Mouse (Mus musculus) cerebellum, postnatal 25 days (tissue): ENCODE results near the gene C77080.

ENCODE experiments used
- DNase-seq, 2 experiments: peaks; one replicate each; pipeline ENCODE4 v3.0.0; 2021; ENCODE audit warnings: mixed read lengths in 2 of 2

The C77080 gene

DNA sequence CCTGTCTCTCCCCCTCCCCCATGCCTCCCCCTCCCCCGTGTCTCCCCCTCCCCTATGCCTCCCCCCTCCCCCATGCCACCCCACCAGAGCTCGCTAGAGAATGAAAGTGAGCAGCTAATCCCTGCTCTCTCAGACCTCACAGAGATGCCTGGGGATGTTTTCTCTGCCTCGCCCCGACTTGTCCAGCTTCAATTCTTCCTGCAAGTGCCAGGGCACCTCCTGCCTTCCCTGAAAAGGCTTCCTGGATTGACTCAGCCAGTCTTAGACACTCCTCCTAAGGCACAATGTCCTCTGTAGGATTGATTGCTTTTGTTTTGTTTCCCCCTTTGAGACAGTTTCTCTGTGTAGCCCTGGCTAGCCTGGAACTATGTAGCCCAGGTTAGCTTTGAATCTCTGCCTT is at the start of gene C77080:
TSS of gene C77080 (minus strand) at position 209 of the 400 bp plus-strand sequence.
- no peak for DNase-seq

DNA sequence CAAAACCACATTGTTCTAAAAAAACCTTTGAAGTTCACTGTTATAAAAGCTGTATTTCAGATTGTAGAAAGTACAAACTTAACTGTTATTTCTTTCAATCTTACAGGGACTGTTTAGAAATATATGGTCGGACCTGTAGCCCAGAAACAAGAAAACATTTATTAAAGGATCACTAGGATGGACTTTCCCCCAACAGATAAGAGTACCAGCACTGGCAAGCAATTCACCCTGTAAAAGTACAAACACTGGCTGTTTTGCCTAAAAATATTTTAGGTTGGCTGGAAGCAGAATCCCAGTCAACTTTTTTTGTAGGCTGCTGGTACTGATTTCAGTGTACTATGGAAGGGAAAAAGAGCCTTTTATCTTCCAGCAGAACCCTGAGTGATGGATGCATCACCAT is 46.7 kb upstream of the C77080 start:
- no peak for DNase-seq

DNA sequence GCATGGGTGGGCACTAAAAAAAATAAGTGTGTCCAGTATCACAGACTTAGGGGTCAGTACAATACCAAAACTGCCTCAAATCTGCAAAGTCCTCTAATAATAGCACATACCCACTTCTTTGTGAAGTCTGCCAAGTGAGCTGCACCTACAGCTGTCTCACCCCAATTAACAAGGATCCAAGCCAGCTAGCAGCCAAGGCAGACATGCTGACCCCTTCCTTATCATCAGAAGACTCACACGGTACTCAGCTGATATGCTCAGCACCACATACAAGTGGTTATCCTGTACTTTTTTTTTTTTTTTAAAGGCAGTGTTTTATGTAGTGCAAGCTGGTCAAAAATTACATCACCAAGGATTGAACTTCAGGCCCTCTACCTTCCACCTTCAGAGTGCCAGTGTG is 43.1 kb upstream of the C77080 start:
- no peak for DNase-seq

DNA sequence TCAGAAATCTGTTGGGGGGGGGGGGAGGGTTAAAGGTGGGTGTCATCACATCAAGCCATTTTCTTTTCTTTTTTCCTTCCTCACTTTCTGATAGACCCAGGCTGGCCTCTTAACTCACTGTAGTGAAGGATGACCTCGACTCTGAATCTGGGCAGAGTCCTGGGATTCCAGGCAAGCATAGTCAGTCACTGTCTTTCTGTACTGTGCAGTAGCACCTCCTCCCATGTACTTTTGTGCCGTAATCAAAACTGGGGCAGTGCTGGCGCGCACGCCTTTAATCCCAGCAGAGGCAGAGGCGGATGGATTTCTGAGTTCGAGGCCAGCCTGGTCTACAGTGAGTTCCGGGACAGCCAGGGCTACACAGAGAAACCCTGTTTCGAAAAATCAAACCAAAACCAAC is 42.6 kb upstream of the C77080 start:
- no peak for DNase-seq

DNA sequence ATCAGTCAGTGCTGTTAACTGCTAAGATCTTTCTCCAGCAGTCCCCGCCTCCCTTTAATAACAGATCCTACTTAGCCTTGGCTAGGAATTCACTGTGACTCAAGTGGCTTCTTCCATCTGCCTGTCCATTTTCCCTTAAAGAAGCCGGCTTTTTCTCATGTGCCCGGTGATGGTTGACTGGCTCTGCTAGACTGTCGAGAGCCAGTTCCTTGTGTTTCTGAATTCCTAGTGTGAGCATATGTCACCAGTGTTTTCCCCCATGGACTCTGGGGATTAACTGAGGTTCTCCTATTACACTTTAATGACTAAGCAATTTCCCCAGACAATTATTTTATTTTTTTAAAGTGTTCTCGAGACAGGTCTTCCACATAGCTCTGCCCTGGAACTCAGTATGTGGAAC is 42.2 kb upstream of the C77080 start:
- no peak for DNase-seq

DNA sequence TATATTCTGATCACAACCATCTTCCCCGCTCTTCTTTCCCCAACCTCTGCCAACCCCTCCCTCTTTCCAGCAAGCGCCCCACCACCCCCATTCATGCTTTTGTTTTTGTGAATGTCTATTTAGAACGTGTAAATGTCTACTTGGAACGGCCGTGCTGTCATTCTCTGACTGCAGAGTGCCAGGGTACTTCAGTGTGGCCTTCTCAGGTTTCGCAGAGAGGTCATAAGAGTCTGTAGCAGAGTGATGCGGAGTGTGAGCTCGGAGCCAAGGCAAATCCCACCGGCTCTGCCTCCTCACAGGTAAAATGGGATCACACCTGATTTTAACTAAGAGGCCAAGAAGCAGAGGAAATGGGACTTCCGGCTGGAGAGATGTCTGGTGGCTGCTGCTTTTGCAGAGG is 37.9 kb upstream of the C77080 start:
- no peak for DNase-seq

DNA sequence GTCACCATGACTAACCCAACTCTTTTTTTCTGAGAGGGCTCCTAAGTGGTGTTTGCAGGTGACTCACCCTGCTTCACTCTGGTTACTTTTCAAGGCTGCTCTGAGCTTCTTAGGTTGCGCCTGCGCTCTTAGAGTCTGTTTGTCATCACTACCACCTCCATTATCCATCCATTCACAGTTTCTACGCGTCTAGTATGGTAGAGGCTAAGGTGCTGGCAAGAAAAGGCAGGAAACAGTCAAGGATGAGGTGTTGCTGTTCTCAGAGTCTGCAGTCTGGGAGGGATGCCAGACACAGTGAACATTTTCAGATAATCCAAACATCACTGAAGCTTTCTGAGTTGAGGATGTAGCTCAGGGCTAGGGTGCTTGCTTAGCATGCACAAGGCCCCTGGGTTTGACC is 36.5 kb upstream of the C77080 start:
- DNase-seq = no peak

DNA sequence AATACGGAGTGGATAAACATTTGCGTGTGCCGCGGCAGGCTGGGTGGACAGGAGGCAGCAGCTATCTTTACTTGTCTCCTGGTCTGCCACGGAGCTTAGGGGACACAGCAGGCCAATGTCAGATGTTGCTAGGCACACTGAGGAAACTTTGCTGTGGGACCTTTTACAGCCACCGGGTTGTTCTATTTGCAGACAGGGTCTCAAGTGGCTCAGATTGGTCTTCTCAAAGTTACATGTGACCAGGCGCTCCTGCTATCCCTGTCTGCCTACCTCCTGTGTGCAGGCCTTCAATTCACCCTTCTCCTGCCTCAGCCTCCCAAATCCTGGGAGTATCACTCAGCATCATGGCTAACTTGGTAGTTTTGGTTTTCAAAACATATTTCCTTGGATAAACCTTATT is 34.9 kb upstream of the C77080 start:
- no peak for DNase-seq

DNA sequence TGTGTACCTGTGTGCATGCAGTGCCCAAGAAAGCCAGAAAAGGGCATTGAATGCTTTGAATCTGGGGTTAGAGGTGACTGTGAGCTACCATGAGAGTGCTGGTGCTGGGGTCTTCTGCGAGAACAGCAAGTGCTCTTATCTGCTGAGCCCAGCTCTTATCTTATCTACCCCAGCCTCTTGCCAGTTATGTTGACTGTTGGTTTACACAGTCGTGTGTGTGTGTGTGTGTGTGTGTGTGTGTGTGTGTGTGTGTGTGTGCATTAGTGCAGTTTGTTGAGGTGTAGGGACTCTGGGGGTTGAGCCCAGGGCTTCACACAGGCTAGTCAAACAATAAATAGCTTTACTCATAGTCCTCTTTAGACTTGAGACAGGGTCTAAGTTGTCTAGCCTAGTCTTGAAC is 34.0 kb upstream of the C77080 start:
- DNase-seq = no peak

DNA sequence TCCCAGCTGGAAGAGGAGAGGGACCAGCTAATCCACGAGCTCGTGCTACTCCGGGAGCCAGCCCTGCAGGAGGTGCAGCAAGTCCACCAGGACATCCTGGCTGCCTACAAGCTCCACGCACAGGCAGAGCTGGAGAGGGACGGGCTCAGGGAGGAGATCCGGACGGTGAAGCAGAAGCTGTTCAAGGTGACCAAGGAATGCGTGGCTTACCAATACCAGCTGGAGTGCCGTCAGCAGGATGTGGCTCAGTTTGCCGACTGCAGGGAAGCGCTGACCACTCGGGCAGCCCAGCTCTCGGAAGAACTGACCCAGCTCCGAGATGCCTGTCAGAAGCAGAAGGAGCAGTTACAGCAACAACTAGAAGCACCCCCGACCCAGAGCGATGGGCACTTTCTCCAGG is 32.5 kb upstream of the C77080 start:
- DNase-seq = peak; percentile 24 to 27

DNA sequence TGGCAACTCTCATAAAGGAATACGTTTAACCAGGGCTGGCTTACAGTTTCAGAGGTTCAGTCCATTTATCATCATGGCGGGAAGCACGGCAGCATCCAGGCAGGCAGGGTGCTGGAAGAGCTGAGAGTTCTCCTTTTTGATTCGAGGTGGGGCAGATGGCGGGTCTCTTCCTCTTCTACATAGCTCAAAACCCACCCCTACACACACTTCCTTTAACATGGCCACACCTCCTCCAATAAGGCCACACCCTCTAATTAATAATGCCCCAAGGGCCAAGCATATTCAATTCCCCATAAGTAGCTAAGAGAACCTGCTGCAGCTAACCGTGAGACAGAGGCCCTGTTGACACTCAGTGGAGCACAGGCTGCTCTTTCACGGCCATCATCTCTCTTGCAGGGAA is 31.6 kb upstream of the C77080 start:
- DNase-seq = no peak

DNA sequence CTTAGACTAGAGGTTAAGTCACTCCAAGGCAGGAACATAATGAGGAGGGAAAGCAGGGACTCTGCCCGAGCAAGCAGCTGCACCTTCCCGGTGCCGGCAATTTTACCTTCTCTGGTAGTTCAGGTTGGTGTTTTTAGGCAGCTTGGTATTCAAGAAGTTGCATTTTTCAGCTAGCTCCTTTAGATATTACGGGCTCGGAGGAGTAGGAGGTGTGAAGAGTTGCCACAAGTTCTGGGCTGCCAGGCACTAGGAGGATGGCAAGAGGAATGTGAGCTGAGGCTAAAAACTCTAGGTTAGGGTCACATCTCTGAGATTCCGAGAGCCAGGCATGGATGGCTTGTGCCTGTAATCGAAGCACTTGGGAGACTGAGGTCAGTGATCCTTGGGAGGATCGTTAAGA is 28.5 kb upstream of the C77080 start:
- no peak for DNase-seq

DNA sequence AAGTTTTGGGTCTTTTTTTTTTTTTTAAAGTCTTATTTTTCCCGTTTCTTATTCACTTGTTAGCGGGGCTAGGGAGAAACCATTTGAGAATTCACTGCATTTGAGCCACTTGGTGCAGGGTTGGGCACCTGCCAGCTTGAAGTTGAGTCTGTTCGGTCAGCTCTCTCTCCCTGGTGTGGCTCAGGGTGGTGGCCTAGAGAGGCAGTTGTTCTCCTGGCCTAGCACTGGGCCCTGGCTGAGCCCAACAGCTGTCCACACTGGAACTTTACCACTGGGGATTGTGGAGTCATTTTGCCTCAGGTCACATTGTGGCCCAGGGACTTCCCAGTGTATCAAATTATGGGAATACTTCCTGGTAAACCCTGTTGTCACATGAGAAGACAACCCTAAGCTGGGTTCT is 26.9 kb upstream of the C77080 start:
- DNase-seq = peak in 1 of 2 experiments; percentile 43

DNA sequence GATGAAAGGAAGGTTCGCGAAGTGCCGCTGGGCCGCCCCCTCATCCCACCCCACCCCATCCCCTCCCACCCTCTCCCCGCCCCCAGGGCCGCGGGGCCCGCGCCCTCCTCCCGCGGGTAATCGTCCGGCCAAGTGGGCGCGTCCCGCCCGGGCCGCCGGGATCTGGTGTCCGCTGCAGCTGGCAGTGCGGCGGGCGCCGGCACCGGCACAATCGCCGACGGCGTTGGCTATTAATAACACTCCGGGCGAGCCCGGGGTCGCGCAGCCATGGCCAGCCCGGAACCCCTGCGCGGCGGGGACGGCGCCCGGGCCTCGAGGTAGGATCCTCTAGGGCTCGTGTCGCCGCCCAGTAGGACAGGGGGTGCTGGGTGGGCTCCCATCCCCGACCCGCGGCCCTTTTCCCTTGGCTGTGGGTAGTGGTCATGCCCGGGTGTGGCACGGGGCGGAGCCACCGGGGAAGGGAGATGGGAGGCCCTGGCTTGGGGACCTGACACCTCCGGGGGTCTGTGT is 26.3 kb upstream of the C77080 start, which contains the start of gene Sync:
TSS of gene Sync (plus strand) at position 146 of the 510 bp plus-strand sequence.
- peak; percentile 27 to 56 for DNase-seq

DNA sequence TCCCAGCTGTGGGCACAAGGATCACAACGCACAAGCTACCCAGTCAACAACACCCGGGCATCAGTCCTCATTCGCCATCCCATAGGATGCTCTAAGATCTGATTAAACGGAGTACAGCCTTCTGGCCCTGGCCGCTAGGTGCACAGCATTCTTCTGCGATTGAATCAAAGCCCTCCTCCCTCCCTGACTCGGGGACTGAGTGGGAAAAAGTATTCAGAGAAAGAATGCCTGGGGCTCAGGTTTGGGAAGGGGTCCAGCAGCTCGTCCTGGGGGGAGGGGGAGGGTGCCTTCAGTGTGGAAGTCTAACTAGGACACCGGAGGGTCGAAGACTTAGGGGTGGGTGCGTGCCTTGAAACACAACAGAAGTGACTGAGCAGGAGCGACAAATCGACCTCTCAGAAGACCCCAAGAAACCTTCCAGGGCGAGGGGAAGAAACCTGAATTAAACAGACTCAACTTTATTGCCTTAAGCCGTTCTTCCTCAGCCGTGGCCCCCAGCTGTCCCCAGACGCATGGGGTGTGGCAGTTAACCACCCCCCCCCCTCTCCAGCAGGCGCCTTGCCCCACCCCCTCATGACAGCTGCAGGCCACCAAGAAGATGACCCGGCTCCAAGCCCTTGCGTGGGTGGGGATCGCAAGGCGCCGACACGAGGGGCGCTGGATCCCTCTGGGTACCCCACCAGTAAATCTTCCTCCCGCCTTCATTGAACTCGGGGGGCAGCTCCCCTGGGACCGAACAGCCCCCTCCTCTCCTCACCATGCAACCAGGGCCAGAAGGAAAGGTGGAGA is 25.7 kb upstream of the C77080 start:
- DNase-seq = no peak

DNA sequence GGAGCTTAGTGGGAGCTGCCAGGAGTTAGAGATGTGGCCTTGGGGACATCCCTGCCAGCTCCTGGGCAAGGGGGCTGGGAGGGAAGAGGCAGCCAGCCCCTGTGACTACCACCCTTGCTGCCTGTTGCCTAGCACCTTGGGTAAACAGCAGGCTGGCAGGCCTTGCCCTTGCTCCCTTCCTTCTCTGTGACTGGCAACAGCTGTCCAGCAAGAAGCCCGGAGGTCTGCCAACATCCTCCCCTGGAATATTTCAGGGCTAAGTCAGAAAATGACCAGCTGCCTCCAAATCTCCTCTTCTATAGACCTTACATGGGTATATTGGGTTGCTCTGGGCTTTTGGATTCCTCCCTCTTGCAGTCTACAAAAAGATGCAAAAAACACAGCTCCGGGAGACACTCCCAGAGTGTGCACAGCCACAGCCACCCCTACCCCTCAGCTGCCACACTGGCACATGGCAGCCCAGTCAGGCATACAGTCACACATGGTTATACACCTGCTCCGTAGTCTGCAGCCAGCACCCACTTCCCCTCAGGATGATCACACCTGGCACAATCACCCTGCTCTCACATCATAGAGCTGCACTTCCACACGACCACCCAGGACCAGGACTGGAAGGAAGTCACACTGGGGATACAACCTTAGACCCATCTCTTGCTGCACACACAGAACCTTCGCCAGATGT is 24.9 kb upstream of the C77080 start:
- no peak for DNase-seq

DNA sequence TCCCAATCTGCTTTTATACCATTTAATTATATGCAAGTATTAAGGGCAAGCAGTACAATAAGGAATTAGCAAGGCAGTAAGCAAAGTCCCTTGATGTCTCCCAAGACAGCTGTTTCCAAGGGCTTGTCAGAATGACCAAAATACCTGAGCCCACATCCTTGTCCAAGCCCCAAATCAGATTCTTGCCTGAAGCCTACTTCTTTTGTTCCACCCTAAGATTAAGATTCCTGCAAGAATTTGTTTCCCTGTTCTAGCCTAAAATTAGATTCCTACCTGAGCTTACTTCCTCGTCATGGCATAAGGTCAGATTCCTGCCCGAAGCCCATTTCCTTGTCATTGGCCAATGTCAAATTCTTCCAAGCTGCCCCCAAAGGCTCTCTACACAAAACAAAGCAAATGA is 23.5 kb upstream of the C77080 start:
- DNase-seq = no peak

DNA sequence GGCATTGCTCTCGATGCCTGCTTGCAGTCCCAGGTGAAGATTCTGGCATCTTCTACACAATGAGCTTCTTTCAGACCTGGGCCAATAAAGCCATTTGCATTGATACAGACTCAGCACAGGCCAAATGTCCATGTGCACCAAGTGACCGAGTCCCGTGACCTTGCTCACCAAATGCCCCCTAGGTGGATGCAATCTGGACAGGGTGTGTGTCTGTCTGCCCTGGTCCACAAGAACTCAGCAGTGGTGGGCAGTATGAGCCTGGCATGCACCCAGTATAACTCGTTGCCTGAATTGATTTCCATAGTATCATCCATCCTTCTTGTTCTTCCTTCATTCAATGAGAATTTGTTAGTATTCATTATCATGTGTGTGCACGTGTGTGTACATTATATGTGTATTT is 22.0 kb upstream of the C77080 start:
- DNase-seq = peak; percentile 37 to 49

DNA sequence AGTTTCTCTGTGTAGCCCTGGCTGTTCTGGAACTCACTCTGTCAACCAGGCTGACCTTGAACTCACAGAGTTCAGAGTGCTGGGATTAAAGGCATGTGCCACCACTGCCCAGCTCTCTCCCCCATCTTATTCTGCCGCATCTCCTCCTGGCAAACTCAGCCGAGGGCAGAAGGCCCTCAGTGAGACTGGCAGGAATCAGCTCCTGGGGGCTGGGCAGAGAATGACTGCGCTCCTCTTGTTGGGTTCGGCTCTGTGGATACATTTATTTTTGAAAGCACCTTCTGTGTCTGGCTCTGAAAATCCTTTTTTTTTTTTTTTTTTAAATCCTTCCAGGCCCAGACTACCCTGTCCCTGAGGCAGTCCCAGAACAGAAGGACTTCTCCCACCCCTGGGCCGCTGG is 21.6 kb upstream of the C77080 start:
- DNase-seq = no peak

DNA sequence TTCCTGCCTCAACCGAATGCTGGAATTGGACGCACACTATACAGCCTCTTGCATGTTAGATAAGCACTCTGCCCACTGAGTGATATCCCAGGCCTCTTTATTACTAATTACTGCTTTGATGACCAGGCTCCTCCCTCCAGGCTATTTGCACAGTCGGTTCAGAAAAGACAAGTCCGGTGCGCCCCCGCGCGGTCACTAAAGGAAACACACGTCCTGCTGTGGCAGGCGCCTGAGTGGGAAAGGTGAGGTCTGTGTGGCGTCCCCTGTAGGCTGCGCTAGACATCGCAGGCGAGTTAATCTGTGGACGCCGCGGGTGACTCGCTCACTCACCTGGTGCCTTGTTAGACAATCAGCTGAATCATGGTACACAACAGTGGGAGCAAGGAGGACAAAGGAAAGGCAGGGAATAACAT is 15.3 kb upstream of the C77080 start:
- peak; percentile 99 to 100 for DNase-seq

DNA sequence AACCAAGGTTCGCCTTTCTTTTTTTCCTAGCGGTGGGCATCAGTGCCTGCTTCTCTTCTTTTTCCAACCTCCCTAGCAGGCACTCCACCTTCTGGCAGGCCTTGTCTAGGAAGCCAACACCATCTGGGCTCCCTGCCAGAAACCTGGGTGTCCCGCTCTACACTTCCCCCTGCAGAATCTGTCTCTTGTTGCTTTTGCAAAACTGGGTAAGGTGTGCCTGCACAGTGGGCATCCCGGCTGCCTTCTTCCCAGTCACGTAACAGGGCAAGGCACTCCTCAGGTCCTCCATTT is 11.5 kb upstream of the C77080 start:
- peak; percentile 92 to 95 for DNase-seq

DNA sequence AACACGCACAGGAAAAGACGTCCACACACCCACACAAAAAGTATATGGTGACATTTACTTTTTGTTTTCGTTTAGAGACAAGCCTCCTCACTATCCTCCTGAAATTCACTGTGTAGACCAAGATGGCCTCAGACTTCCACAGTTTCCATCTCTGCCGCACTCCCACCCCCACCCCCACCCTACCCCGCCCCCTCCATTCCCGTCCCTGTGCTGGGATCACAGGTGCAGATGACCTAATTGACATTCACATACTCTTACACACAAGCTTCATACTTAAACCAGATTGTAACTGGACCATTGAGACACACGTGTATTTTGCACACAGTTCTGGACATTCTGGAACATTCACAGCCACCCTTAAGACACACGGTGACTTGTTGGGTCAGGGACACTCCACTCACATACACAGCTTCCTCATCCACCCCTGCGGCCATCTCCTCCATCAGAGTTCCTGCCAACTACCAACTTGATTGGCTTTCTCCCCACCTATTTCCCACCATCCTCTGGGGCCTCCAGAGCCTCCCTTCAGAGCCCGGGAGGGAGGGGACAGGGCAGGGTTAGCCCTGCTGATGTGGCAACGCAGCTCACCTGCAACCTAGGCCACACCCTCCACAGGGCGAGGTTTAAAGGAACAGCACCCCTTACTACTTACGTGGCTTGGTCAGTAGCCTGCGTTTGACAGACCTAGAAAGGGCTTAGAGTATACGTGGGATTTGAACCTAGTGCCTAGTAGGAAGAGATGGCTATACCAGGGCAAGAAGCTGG is 11.0 kb upstream of the C77080 start:
- peak in 1 of 2 experiments; percentile 68 for DNase-seq

DNA sequence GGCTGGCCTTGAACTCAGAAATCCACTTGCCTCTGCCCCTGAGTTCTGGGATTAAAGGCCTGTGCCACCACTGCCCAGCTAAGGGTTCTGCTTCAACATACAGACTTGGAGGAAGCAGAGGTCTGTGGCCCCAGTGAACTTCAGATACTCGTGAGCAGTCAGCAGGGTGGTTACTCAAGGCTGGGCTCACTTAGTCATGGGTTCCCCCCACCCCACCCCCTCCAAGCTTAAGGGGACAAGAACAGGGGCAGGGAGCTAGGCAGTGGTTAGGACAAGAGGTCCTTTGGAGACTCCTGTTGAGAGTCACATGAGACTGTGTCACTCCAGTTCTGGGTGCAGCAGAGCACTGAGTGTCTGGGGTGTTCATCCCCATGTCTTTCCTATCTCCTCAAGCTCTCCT is 7.5 kb upstream of the C77080 start:
- no peak for DNase-seq

DNA sequence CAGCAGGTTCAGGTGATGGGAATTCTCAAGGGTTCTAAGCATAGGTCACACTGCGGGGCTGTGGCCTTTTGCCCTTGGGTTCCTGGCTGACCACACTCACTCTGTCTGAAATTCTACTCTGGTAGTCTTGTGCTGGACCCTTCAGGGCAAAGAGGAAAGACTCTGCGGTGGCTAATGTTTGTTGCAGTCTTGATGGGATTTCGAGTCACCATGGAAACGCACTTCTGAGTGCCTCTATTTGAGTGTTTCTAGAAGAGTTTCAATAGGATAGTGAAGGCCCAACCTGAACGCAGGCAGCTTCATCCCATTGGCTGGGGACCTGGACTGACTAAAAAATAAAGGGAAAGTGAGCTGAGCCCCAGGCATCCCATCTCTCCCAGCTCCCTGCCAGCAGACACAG is 5.6 kb upstream of the C77080 start:
- DNase-seq = no peak
